26 mouse cellular contexts compared by ENCODE assay signal in genomic region chr7:4782130-4782529, GRCm38 (mm10). TPM values are rescaled to one million over a fixed set of nuclear protein-coding genes. Genes with fewer than 3 reads are reported as not detected.
"Had no signal": no experiment of that assay in that cellular context is flagged by ENCODE, and none has a peak within 500 bp of the region (broad histone marks: within the 10 kb centered on the region; RNA-seq: fewer than 3 reads in every experiment).

No protein-coding gene starts in this region.

- H3K27ac ChIP-seq: liver, embryonic 12.5 days; liver, embryonic 14.5 days; midbrain, embryonic 10.5 days; midbrain, embryonic 12.5 days; neural tube, embryonic 12.5 days had no signal

- H3K4me3 ChIP-seq: liver, embryonic 12.5 days; midbrain, embryonic 10.5 days; midbrain, embryonic 12.5 days; neural tube, embryonic 12.5 days had no signal

- H3K9me3 ChIP-seq: liver, embryonic 12.5 days; midbrain, embryonic 10.5 days; midbrain, embryonic 12.5 days; neural tube, embryonic 12.5 days had no signal

- DNase-seq: lung, adult 18-20 months; lung, embryonic 14.5 days; lung, postnatal 10 days; lung, postnatal 4 days; midbrain, embryonic 14.5 days; right cerebral cortex, postnatal 14 days; right cerebral cortex, postnatal 4 days; spleen, adult 18-20 months; thymus, adult 2 months; thymus, postnatal 25 days; thymus, postnatal 4 days had no signal

- H3K9ac ChIP-seq: liver, embryonic 12.5 days; liver, embryonic 14.5 days; lung, embryonic 14.5 days; neural tube, embryonic 12.5 days had no signal

- H3K36me3 ChIP-seq: midbrain, embryonic 10.5 days; midbrain, embryonic 12.5 days; neural tube, embryonic 12.5 days had no signal

- ATAC-seq: liver, embryonic 12.5 days; midbrain, embryonic 16.5 days had no signal

RNA-seq across cellular contexts. Expression of gene Il11, which starts 0.5 kb away (rescaled TPM):
- total RNA-seq: megakaryocyte-erythroid progenitor cell, adult 5-6 weeks; neutrophil, adult 5-6 weeks had no signal
- polyA plus RNA-seq: liver, embryonic 12.5 days; liver, embryonic 16.5 days; lung, embryonic 14.5 days; midbrain, embryonic 10.5 days had no signal

RNA-seq across cellular contexts. Expression of gene Tmem190, which starts 0.6 kb away (rescaled TPM):
- total RNA-seq: megakaryocyte-erythroid progenitor cell, adult 5-6 weeks; neutrophil, adult 5-6 weeks had no signal
- polyA plus RNA-seq: liver, embryonic 14.5 days; liver, embryonic 16.5 days; lung, embryonic 14.5 days; midbrain, embryonic 10.5 days; midbrain, embryonic 12.5 days; midbrain, embryonic 14.5 days; neural tube, embryonic 12.5 days; small intestine, adult 2 months; thymus, adult 2 months; urinary bladder, adult 2 months had no signal

RNA-seq across cellular contexts. Expression of gene Fam71e2, which starts 11.0 kb away (rescaled TPM):
- total RNA-seq: megakaryocyte-erythroid progenitor cell, adult 5-6 weeks; neutrophil, adult 5-6 weeks had no signal
- polyA plus RNA-seq: liver, embryonic 12.5 days; liver, embryonic 14.5 days; liver, embryonic 16.5 days; lung, embryonic 14.5 days; lung, embryonic 16.5 days; midbrain, embryonic 10.5 days; midbrain, embryonic 12.5 days; midbrain, embryonic 14.5 days; midbrain, embryonic 16.5 days; neural tube, embryonic 12.5 days; neural tube, embryonic 14.5 days; small intestine, adult 2 months; stomach, embryonic 14.5 days; stomach, embryonic 16.5 days had no signal
